Mouse (Mus musculus) layer of hippocampus, adult 2 months (tissue): ENCODE data around the gene Tango2. TPM values are rescaled to one million over a fixed set of nuclear protein-coding genes. Genes with fewer than 3 reads are reported as not detected.

ENCODE experiments used
- DNase-seq, 2 experiments: peaks; one replicate each; pipeline ENCODE4 v3.0.0; 2022; ENCODE audit warnings: low spot score in 2 of 2
- H3K27ac ChIP-seq: fragments of 200-600 bp; 2 replicates; pipeline ENCODE4 v1.8.1; 2022
- H3K4me3 ChIP-seq: fragments of 200-600 bp; 2 replicates; pipeline ENCODE4 v1.8.1; 2022; ENCODE audit warnings: mild to moderate bottlenecking
- CTCF ChIP-seq: fragments of 200-600 bp; conservative IDR thresholded peaks from 2 replicates; pipeline ENCODE4 v1.8.1; 2022; ENCODE audit warnings: antibody characterized with exemption, mild to moderate bottlenecking, moderate library complexity
- total RNA-seq, 2 experiments: library from RNA; stranded (reverse); gene quantifications; 2 replicates each; pipeline ENCODE4 v1.2.3; 2021

The Tango2 gene
- total RNA-seq, 2 experiments from 2014 or later = 128 to 130 TPM

DNA sequence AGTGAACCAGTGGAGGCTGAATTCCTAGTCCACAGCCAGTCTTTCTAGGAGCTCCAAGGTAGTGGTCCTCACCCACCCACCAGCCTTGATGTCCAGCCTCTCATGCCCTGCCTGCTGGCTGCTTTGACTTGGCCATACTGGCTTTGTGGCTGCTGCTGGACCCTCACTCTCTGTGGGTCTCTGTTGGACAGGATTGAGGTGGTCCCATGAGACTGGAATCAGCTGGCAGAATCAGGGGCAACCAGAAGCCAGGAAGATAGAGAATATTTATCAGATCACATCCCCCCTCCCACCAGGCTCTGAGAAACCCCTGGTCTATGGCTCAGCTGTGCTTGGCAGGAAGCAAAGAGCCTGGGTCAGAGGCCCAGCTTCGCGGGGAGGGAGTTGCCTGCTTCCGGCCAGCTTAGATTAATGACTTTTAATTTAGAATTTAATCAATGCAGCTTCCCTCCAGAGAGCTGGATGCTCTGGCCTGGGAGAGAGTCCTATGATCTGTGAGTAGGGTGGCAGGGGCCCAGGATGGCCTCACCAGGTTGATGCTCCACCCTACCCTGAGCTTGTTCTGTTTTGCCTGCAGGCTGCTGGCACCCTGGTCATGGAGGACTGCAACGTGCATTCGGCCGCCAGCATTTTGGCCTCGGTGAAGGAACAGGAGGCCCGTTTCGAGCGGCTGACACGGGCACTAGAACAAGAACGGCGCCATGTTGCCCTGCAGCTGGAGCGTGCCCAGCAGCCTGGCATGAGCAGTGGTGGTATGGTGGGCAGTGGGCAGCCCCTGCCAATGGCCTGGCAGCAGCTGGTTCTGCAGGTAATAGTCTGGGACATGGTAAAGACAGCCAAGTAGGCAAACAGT, 40.9 kb upstream of the Tango2 start:
- H3K27ac ChIP-seq = peak overlapping the region; percentile 51; the same call in 1 of the 2 replicates
- no peak for TF ChIP-seq CTCF

DNA sequence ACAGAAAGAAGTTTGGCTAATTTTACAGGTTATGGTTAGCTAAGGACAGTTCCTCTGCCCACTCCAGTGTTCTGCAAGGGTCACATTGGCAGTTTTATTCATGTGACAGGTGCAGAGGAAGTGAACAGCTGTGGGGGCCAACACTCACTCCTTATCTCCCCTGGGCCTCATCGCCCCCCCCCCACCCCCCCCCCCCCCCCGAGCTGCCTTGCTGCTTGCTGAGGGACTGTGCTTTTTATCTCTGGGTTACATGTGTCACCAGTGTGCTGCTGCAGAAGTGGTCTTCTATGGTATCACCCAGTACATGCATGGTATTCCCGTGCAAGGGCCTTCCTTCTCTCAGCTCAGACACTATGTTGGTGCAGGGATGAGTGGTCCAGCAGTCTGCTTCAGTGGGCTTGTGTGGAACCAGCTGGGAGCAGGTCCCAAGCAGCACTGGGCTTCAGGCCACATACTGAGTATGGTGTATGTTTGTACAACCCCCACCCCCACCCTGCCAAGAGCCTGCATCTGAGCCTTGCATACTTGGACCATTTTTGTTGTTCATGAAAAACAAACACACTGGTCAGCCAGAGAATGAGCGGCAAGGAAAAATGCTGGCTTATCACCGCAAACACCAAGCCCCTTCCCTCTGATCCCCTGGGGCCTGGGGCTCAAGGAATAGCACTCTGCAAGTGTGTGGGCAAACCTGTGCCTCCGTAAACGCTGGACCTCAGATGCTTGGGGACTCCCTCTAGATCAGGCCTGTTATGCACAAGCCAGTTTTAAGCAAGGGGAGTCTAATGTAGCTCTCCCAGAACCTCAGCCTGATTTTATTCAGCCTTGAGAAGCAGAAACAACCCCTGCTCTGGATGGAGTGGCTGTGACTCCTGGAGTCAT, 40.0 kb upstream of the Tango2 start:
- no peak for TF ChIP-seq CTCF
- DNase-seq = no peak
- Histone ChIP-seq H3K27ac (peak overlapping the region; percentile 51; the same call in 1 of the 2 replicates), H3K4me3 (no peak overlapping the region)

More for the DNA sequence above, 40.9 kb upstream of the Tango2 start:
- H3K4me3 ChIP-seq = no peak overlapping the region
- DNase-seq = no peak

DNA sequence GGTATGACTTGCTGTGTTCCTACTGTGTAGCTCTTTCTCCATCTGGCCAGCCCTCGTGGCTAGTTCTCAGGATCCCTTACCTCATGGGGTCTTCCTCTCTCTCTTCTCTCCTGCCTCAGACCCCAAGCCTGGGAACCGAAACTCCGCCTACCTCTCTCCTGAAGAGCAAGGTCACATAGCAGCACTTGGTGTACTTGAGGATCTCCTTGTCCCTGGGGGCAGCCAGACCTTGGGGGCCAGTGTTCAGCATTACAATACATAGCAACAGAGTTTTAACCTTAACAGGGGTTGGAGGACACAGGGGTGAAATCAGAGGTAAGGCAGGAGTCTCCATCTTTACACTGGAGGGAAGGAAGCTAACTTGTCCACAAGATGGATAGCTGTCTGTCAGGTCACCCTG, 39.1 kb upstream of the Tango2 start:
- no peak for TF ChIP-seq CTCF

DNA sequence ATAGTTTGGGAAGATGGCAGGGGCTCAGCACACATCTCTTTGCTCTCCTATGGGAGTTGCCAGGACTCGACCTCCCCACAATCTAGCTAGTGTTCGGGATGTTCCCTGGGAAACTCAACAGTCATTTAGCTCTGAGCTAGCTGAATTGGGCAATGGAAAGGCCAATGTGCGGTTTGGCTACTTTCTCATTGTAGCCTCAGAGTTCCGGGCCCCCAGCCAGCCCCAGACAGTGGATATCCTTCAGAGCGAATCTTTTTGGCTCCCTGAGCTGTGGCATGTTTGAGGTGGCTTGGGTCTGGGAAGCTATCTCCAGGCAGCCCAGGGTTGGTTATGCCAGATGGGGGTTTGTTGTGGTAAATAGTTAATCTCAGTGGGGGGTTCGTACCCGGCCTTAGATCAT, 38.5 kb upstream of the Tango2 start:
- DNase-seq = no peak
- TF ChIP-seq CTCF = no peak
- Histone ChIP-seq H3K4me3 (no peak overlapping the region), H3K27ac (peak overlapping the region; percentile 23; the same call in 1 of the 2 replicates)

More for the DNA sequence above, 39.1 kb upstream of the Tango2 start:
- no peak for DNase-seq
- Histone ChIP-seq H3K27ac (peak overlapping the region; percentile 23; the same call in 1 of the 2 replicates), H3K4me3 (no peak overlapping the region)

DNA sequence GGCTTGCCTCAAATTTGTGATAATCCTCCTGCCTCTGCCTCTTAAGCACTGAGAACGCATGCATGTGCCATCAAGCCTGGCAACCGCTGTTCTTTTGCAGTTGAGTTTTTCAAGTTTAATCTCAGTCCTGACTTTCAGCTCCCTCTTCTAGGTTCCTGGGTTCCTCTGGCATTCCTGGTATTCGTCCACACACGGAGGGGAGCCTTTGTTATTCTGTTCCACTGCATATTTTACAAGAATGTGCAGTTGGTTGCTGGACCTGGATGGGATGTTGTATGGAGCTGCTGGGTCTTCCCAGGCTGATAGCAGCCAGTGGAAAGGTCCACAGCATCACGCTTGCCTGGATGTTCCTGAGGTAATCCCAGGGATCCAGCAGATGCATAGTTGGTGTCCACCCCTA, 37.5 kb upstream of the Tango2 start:
- no peak for DNase-seq
- H3K4me3 ChIP-seq = no peak overlapping the region
- no peak overlapping the region for H3K27ac ChIP-seq
- TF ChIP-seq CTCF = no peak

DNA sequence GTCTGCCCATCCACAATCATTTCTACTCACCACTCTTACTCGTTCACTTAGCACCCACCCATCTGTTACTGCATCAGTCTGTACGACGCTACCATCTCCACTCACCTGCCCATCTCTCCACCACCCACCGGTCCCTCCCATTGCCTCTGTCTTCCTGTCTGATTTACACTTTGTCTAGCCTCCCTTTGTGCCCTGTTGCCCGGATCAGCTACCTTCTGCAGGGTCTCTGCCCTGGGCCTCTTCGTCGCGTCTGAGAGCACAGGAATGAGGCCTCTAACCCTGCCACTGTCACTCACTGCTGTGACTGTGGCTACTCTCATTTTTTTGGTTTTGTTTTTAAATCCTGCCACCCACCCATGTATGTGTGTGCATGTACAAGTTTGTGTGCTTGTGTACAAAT, 36.8 kb upstream of the Tango2 start:
- H3K4me3 ChIP-seq = no peak overlapping the region
- TF ChIP-seq CTCF = no peak
- no peak overlapping the region for H3K27ac ChIP-seq
- no peak for DNase-seq

DNA sequence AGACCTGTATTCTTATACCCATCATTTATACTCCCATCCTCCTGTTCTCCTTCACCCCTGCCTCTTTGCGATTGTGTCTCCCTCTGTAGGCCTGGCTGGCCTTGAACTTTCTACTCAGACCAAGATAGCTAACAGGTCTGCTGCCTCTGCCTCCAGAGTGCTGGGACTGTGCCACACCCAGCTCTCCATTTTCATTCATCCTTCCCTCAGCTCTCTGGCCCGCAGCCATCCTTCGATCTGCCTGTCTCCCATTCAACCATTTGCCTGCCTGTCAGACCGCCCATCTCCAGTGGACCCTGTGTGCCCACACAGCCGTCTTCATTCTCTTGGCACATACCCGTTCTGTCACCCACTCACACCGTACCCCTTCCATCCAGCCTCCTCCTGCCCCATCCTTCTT, 36.3 kb upstream of the Tango2 start:
- Histone ChIP-seq H3K27ac (peak overlapping the region; percentile 18; the same call in 1 of the 2 replicates), H3K4me3 (no peak overlapping the region)
- TF ChIP-seq CTCF = no peak
- DNase-seq = no peak

DNA sequence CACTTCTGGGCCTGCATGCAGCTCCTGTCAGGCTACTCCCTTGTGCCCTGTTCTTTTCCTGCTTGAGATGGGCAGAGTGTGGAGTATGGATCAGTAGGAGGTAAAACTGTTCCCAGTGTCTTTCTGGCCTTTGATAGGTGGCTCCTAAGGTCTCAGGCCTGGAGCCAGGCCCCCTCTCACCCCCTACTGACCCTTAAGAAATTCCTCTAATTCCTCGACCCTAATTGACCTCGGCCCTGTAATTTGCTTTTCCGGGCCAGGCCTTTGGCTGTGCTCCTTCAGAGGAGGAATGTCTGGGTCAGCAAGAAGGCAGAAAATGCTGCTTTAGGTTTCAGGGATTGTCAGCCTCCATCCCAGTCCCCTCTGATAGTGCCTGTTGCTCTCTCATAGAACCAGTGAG, 35.9 kb upstream of the Tango2 start:
- H3K27ac ChIP-seq = peak overlapping the region; percentile 18; the same call in 1 of the 2 replicates
- TF ChIP-seq CTCF = no peak
- H3K4me3 ChIP-seq = no peak overlapping the region

DNA sequence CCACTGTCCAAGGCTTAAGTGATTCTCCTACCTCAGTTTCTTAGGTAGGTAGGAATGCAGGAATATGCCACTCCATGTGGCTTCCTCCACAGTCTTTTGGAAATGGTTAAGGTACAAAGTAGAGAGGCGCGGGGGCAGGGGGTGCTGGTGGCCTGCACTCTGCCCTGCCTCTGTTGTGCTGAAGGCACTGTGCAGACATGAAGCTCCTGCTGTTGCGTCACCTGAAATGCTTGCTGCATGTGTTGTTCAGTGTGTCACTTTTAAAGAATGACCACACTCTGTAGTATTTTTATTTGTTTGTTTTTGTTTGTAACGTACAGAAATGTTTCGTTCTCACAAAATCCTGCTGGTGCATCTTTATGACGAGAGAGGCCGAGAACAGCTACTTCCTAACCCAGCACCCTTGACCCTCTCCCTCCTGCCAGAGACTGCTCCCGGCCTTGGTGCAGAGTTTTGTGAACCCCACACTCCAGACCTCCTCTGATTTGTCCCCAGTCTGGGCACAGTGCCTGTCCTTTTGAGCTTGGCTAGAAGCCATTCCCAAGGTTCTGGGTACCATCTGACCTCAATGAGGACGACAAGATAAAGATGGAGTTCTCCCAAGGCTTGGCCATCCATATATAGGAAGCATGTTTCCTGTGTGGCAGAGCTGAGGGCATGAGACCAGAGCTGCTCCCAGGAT, 35.3 kb upstream of the Tango2 start:
- no peak for TF ChIP-seq CTCF
- DNase-seq = no peak
- H3K4me3 ChIP-seq = no peak overlapping the region
- H3K27ac ChIP-seq = peak overlapping the region; percentile 18; the same call in 1 of the 2 replicates

More for the DNA sequence above, 35.9 kb upstream of the Tango2 start:
- no peak for DNase-seq

DNA sequence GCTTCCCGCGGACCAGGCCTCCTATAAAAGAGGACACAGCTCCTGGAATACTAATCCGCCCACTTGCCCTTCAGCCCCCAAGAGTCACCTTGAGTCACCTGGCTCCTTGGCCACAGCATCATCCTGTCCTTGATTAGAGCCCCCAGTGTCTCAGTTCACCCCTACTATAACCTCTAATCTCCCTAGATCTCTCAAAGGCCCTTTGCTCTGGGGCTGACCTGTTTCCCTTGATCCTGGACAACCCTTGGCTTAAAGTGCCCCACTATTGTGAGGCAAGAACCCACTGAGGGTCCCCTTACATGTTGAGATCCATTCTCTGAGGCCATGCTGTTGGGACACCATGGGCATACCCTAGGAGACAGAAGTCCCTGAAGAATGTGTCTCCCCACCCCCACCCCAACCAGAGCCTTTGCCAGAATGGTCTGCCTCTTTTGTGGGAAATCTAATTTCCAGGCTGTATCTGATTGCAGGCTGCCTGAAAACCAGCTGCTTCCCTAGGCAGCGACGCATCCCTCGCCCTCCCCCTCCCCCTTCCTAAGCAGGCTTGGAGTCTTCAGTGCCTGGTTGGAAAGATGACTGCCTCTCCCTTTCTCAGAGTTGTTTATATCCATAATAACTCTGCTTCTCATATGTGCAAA, 33.8 kb upstream of the Tango2 start:
- no peak for TF ChIP-seq CTCF
- H3K27ac ChIP-seq = peak overlapping the region; percentile 21; the same call in 1 of the 2 replicates
- H3K4me3 ChIP-seq = no peak overlapping the region
- no peak for DNase-seq

DNA sequence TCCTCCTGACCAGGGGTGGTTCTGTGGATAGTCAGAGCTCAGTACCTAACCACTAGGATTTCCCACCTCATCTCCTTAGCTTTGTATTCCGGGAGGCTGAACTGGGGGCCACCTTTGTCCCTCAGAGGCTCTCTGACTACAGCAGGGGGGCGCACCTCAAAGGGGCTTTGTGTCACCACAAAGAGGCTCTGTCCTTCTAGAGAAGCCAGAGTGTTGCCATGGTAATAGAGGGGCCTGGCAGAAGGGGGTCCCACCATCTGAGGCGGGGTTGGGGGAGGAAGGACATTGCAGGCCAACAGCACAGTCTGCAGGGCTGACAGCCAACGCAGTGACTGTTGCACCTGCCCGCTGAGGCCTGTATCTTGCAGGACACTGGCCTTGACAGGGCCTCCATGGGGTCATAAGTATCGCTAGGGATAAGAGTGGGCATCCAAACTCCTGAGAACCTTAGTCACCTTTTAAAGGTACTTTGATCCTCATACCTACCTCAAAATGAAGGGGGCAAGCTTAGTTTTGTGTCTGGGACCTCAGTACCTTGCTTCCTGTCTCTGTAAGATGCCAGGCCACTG, 32.7 kb upstream of the Tango2 start:
- H3K27ac ChIP-seq = peak overlapping the region; percentile 36; the same call in 1 of the 2 replicates
- no peak for TF ChIP-seq CTCF

More for the DNA sequence above, 32.7 kb upstream of the Tango2 start:
- H3K4me3 ChIP-seq = no peak overlapping the region
- DNase-seq = no peak
